Mouse (Mus musculus) Patski (cell line): ENCODE results near the gene Lxn. TPM values are rescaled to one million over a fixed set of nuclear protein-coding genes. Genes with fewer than 3 reads are reported as not detected.

Experiments used
- ATAC-seq: fragments of 100-300 bp; one replicate; pipeline ENCODE4 v1.8.0; 2021
- CTCF ChIA-PET: fragments of 350-600 bp; sonication (Branson Sonifier 250); formaldehyde crosslinking; loops from one replicate; lab custom pipeline; 2022; ENCODE audit warnings: inconsistent platforms; lab: Charles Lee
- POLR2A ChIA-PET: fragments of 350-600 bp; sonication (Branson Sonifier 250); formaldehyde crosslinking; loops from one replicate; lab custom pipeline; 2022; ENCODE audit warnings: antibody characterized with exemption, inconsistent platforms; lab: Charles Lee
- DNase-seq: peaks from one replicate; pipeline ENCODE4 v3.0.0-alpha.2; 2011; ENCODE audit warnings: low read depth, low spot score
- H3K27me3 ChIP-seq: fragments of 371-371 bp; one replicate; pipeline ENCODE4 v1.5.1; 2021
- CTCF ChIP-seq: fragments of 100-300 bp; IDR thresholded peaks from one replicate; pipeline ENCODE4 v1.5.1; 2021
- in situ Hi-C: fragments of 300-500 bp; cut with MboI; formaldehyde crosslinking; loops from 3 replicates; pipeline ENCODE4 v1.11.1; 2018; ENCODE audit warnings: low pct_unique_long_range_greater_than_20kb, mixed read lengths
- polyA plus RNA-seq: library from polyadenylated mRNA; unstranded; gene quantifications from one replicate; pipeline ENCODE4 v1.2.3, GENCODE M21; 2021

Lxn gene
- polyA plus RNA-seq, 1 experiment from 2014 or later: 74.6 TPM

GRCm38 (mm10) chr3:67493132-67493531 is 29.4 kb upstream of the Lxn start:
- ChIA-PET POLR2A (interaction anchor here (0.6 kb wide), 1 partner anchor 64 kb away, joined by 4 read pairs; no protein-coding TSS in a partner anchor), CTCF (interaction anchor here (0.8 to 1.8 kb wide), 9 partner anchors 8 to 75 kb away, joined by 3 to 9 read pairs (median 3); no protein-coding TSS in a partner anchor)
- peaks cover 4% of the 10 kb centered on the region for H3K27me3 ChIP-seq
- in situ Hi-C loops: no loop called here
- DNase-seq (no peak), ATAC-seq (no peak)
- TF ChIP-seq CTCF: no peak

- DNase-seq (no peak), ATAC-seq (no peak)
- in situ Hi-C loops: no loop called here
- ChIA-PET CTCF (interaction anchor here (0.8 to 1.8 kb wide), 8 partner anchors 9 to 76 kb away, joined by 3 to 9 read pairs (median 4); no protein-coding TSS in a partner anchor), POLR2A (interaction anchor here (0.6 to 0.8 kb wide), 3 partner anchors 24 to 65 kb away, joined by 3 to 4 read pairs (median 4); no protein-coding TSS in a partner anchor)
- peaks cover 12% of the 10 kb centered on the region for H3K27me3 ChIP-seq
- TF ChIP-seq CTCF: no peak
Measured at GRCm38 (mm10) chr3:67492086-67492869, 28.6 kb upstream of the Lxn start.

- POLR2A ChIA-PET: no interaction called here
- peak; percentile 83 for DNase-seq
- CTCF ChIA-PET: interaction anchor here (1.1 to 2.8 kb wide), 2 partner anchors 13 to 22 kb away, joined by 6 to 10 read pairs; no protein-coding TSS in a partner anchor
Measured at GRCm38 (mm10) chr3:67490156-67490555, 26.4 kb upstream of the Lxn start.

GRCm38 (mm10) chr3:67485233-67485632 is 21.5 kb upstream of the Lxn start:
- ATAC-seq (no peak), DNase-seq (no peak)
- peaks cover 12% of the 10 kb centered on the region for H3K27me3 ChIP-seq
- POLR2A ChIA-PET: interaction anchor here (1.1 kb wide), 1 partner anchor 11 kb away, joined by 4 read pairs; no protein-coding TSS in a partner anchor
- in situ Hi-C loops: no loop called here
- no peak for TF ChIP-seq CTCF
- CTCF ChIA-PET: interaction anchor here (3.2 kb wide), 1 partner anchor 8 kb away, joined by 7 read pairs; no protein-coding TSS in a partner anchor

More at GRCm38 (mm10) chr3:67490156-67490555, 26.4 kb upstream of the Lxn start:
- peaks cover 12% of the 10 kb centered on the region for H3K27me3 ChIP-seq
- in situ Hi-C loops: no loop called here
- TF ChIP-seq CTCF: no peak
- ATAC-seq: peak; percentile 100

- no peak for TF ChIP-seq CTCF
- ATAC-seq (no peak), DNase-seq (no peak)
- H3K27me3 ChIP-seq: peaks cover under 1% of the 10 kb centered on the region
- in situ Hi-C loops: no loop called here
- POLR2A ChIA-PET: interaction anchor here (1.0 kb wide), 1 partner anchor 20 kb away, joined by 5 read pairs; no protein-coding TSS in a partner anchor
- CTCF ChIA-PET: interaction anchor here (1.0 to 3.2 kb wide), 2 partner anchors 8 to 11 kb away, joined by 3 to 7 read pairs; no protein-coding TSS in a partner anchor
Measured at GRCm38 (mm10) chr3:67482400-67482799, 18.7 kb upstream of the Lxn start.

- no peak for DNase-seq
- in situ Hi-C loops: no loop called here
- no peak for ATAC-seq
- TF ChIP-seq CTCF: no peak
- ChIA-PET POLR2A (no interaction called here), CTCF (interaction anchor here (1.8 kb wide), 1 partner anchor 9 kb away, joined by 4 read pairs; no protein-coding TSS in a partner anchor)
- no peaks in the 10 kb centered on the region for H3K27me3 ChIP-seq
Measured at GRCm38 (mm10) chr3:67479806-67480205, 16.1 kb upstream of the Lxn start.

GRCm38 (mm10) chr3:67473438-67473837 is 9.7 kb upstream of the Lxn start:
- TF ChIP-seq CTCF: no peak
- CTCF ChIA-PET: interaction anchor here (1.6 to 1.9 kb wide), 2 partner anchors 19 to 43 kb away, joined by 3 read pairs; partner anchors contain the start of gene Gfm1
- DNase-seq (no peak), ATAC-seq (no peak)
- H3K27me3 ChIP-seq: no peaks in the 10 kb centered on the region
- POLR2A ChIA-PET: interaction anchor here (0.6 to 1.0 kb wide), 2 partner anchors 10 to 12 kb away, joined by 4 read pairs; no protein-coding TSS in a partner anchor
- in situ Hi-C loops: no loop called here

- in situ Hi-C loops: no loop called here
- CTCF ChIA-PET: interaction anchor here (1.2 kb wide), 1 partner anchor 18 kb away, joined by 3 read pairs; no protein-coding TSS in a partner anchor
- ATAC-seq: no peak
- POLR2A ChIA-PET: interaction anchor here (1.1 kb wide), 1 partner anchor 8 kb away, joined by 3 read pairs; no protein-coding TSS in a partner anchor
- no peaks in the 10 kb centered on the region for H3K27me3 ChIP-seq
- TF ChIP-seq CTCF: no peak
- DNase-seq: no peak
Measured at GRCm38 (mm10) chr3:67471408-67472127, 7.8 kb upstream of the Lxn start.

GRCm38 (mm10) chr3:67467281-67467680 is 3.6 kb upstream of the Lxn start:
- no peak for ATAC-seq
- in situ Hi-C loops: no loop called here
- CTCF ChIA-PET: no interaction called here
- DNase-seq: no peak
- no peak for TF ChIP-seq CTCF
- POLR2A ChIA-PET: no interaction called here
- no peaks in the 10 kb centered on the region for H3K27me3 ChIP-seq

- CTCF ChIA-PET: no interaction called here
- H3K27me3 ChIP-seq: no peaks in the 10 kb centered on the region
- POLR2A ChIA-PET: no interaction called here
- ATAC-seq (no peak), DNase-seq (no peak)
- no peak for TF ChIP-seq CTCF
- in situ Hi-C loops: no loop called here
Measured at GRCm38 (mm10) chr3:67466576-67466975, 2.9 kb upstream of the Lxn start.
